Mouse (Mus musculus) kidney, adult 9 months (tissue): ENCODE data around the gene Sik3.

Source experiments
- DNase-seq: peaks from one replicate; pipeline ENCODE4 v3.0.0; 2022

The Sik3 gene

GRCm38 (mm10) chr9:46016417-46016816, 3.8 kb downstream of the Sik3 start:
- no peak for DNase-seq

- no peak for DNase-seq
These were observed 5.7 kb downstream of the Sik3 start for GRCm38 (mm10) chr9:46018316-46018715.

- no peak for DNase-seq
These were observed 7.4 kb downstream of the Sik3 start for GRCm38 (mm10) chr9:46019975-46020374.

- no peak for DNase-seq
These were observed 11.0 kb downstream of the Sik3 start for GRCm38 (mm10) chr9:46023591-46023990.

- no peak for DNase-seq
These were observed 13.6 kb downstream of the Sik3 start for GRCm38 (mm10) chr9:46026058-46026849.

GRCm38 (mm10) chr9:46027994-46028393, 15.4 kb downstream of the Sik3 start:
- DNase-seq = no peak

- no peak for DNase-seq
These were observed 16.9 kb downstream of the Sik3 start for GRCm38 (mm10) chr9:46029534-46029933.

GRCm38 (mm10) chr9:46030184-46030583, 17.6 kb downstream of the Sik3 start:
- DNase-seq = no peak

- no peak for DNase-seq
These were observed 18.3 kb downstream of the Sik3 start for GRCm38 (mm10) chr9:46030968-46031367.

GRCm38 (mm10) chr9:46032190-46032589, 19.6 kb downstream of the Sik3 start:
- peak; percentile 75 for DNase-seq

- DNase-seq = no peak
These were observed 20.4 kb downstream of the Sik3 start for GRCm38 (mm10) chr9:46033058-46033457.

- no peak for DNase-seq
These were observed 21.2 kb downstream of the Sik3 start for GRCm38 (mm10) chr9:46033862-46034261.

- DNase-seq = no peak
These were observed 22.8 kb downstream of the Sik3 start for GRCm38 (mm10) chr9:46035290-46035871.

- DNase-seq = no peak
These were observed 24.3 kb downstream of the Sik3 start for GRCm38 (mm10) chr9:46036881-46037280.

GRCm38 (mm10) chr9:46038786-46039185, 26.2 kb downstream of the Sik3 start:
- DNase-seq = no peak

- no peak for DNase-seq
These were observed 28.6 kb downstream of the Sik3 start for GRCm38 (mm10) chr9:46041186-46041585.

- no peak for DNase-seq
These were observed 29.8 kb downstream of the Sik3 start for GRCm38 (mm10) chr9:46042387-46042786.

- no peak for DNase-seq
These were observed 31.0 kb downstream of the Sik3 start for GRCm38 (mm10) chr9:46043626-46044025.

GRCm38 (mm10) chr9:46046724-46047517, 34.3 kb downstream of the Sik3 start:
- no peak for DNase-seq

- DNase-seq = no peak
These were observed 36.9 kb downstream of the Sik3 start for GRCm38 (mm10) chr9:46049525-46049924.

GRCm38 (mm10) chr9:46050203-46050602, 37.6 kb downstream of the Sik3 start:
- DNase-seq = no peak

GRCm38 (mm10) chr9:46053014-46053666, 40.5 kb downstream of the Sik3 start:
- no peak for DNase-seq

GRCm38 (mm10) chr9:46058065-46058464, 45.4 kb downstream of the Sik3 start:
- no peak for DNase-seq
